Mouse (Mus musculus) kidney, adult 10 weeks (tissue): Measurements from ENCODE around the gene Prph2. TPM values are rescaled to one million over a fixed set of nuclear protein-coding genes. Genes with fewer than 3 reads are reported as not detected.

Experiments used
- polyA plus RNA-seq: library from polyadenylated mRNA; stranded (reverse); fragments of 350-450 nt; fragmentation: Illumina TruSeq; extraction: RNeasy Lipid Tissue Mini Kit (QIAGEN cat#74804); gene quantifications from one replicate; pipeline ENCODE4 v1.2.3, GENCODE M21; 2014; ENCODE audit warnings: low read depth, low replicate concordance

Gene Prph2
- not detected for polyA plus RNA-seq

GRCm38 (mm10) chr17:46910186-46910585 is at the start of gene Prph2:
Prph2 (plus strand) TSS chr17:46910459.

GRCm38 (mm10) chr17:46890116-46890815 is 20.0 kb upstream of the Prph2 start, which contains the start of gene Tbcc:
Tbcc (plus strand) TSS chr17:46890684.

Other genes with a start within 250 kb of the Prph2 start
- gene Rrp36, start 236.1 kb upstream of the Prph2 start, polyA plus RNA-seq: 2.3 TPM
- 5.7 TPM for gene Mea1, start 231.7 kb upstream of the Prph2 start, polyA plus RNA-seq
- gene Klhdc3, start 229.5 kb upstream of the Prph2 start, polyA plus RNA-seq: 3.4 TPM
- 6.3 TPM for gene Ppp2r5d, start 205.3 kb upstream of the Prph2 start, polyA plus RNA-seq
- gene Pex6, start 199.0 kb upstream of the Prph2 start, polyA plus RNA-seq: 0.81 TPM
- 0.44 TPM for gene Gnmt, start 181.3 kb upstream of the Prph2 start, polyA plus RNA-seq
- gene Cnpy3, start 158.2 kb upstream of the Prph2 start, polyA plus RNA-seq: 0.65 TPM
- not detected for gene Ptcra, start 146.7 kb upstream of the Prph2 start, polyA plus RNA-seq
- gene 2310039H08Rik, start 137.8 kb upstream of the Prph2 start, polyA plus RNA-seq: 22.1 TPM
- 37.9 TPM for gene Rpl7l1, start 127.8 kb upstream of the Prph2 start, polyA plus RNA-seq
- gene Bicral, start 52.0 kb upstream of the Prph2 start, polyA plus RNA-seq: 10.0 TPM
- gene Tbcc, start 19.8 kb upstream of the Prph2 start, polyA plus RNA-seq: 1.2 TPM
- 20.4 TPM for gene Ubr2, start 100.1 kb downstream of the Prph2 start, polyA plus RNA-seq